Mouse (Mus musculus) testis, adult 2 months (tissue): ENCODE measurements around the gene Pa2g4.

Experiments used
- CTCF ChIP-seq: fragments of 200-500 bp; IDR thresholded peaks from 2 replicates; pipeline ENCODE4 v1.5.1; 2012; ENCODE audit warnings: low read depth, mild to moderate bottlenecking, inconsistent platforms, low read length, moderate library complexity; ENCODE audit not compliant: control insufficient read depth, insufficient read depth, insufficient replicate concordance
- POLR2A ChIP-seq: fragments of 200-500 bp; IDR thresholded peaks from 2 replicates; pipeline ENCODE4 v1.6.1; 2012; ENCODE audit warnings: low read depth, mild to moderate bottlenecking, inconsistent platforms, low read length, moderate library complexity; ENCODE audit not compliant: control insufficient read depth

DNA sequence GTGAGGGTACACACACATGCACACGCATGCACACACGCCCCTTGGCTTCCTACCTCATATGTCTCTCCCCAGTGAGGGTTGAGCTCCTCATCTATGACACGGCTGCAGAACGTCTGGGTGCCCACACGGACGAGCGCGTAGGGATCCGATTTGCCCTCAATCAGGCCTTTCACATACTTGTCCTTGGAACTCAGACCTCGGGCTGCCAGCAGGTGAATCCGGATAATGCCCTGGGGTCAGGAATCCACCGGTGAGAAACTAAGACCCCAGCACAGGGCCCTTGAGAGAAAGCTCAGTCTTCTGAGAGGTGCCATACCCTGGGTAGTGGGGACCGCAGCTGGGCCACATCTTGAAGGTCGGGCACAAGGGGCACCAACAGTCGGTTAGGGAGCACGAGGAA lies 45.2 kb downstream of the Pa2g4 start:
- TF ChIP-seq CTCF (no peak), POLR2A (no peak)
